Mouse (Mus musculus) CD4-positive helper T cell, adult 2 months (primary cell): Measurements from ENCODE around the gene Pcsk1.

Experiments
- DNase-seq: peaks from one replicate; pipeline ENCODE4 v3.0.0-alpha.2; 2012; ENCODE audit warnings: low read depth, missing footprints, low spot score

Gene Pcsk1

DNA sequence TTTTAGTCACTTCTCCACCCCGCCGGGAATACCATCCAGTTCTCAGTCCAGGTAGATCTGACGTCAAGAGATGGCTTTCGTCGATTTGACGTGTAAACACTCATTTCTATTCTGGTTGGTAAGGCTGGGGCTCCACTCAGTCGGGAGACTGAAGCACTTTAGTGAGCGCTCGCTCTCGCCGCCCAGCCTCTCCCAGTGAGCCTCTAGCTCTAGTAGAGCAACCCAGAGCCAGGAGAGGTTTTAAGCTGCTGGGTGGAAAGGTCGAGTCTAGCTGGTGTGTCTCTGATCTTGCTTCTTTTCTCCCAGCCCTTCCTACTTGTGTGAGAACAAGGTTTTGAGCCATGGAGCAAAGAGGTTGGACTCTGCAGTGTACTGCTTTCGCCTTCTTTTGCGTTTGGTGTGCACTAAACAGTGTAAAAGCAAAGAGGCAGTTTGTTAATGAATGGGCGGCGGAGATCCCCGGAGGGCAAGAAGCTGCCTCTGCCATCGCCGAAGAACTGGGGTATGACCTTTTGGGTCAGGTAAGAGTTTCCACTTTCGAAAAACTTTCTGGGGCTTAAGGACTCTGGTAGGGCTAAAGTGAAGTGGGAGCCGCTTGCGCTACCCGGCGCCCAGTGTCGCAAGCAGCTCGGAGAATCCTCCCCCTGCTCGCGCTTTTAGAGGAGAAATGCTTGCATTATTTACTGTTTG lies at the start of gene Pcsk1:
Pcsk1 (plus strand) TSS at position 106 of the 690 bp plus-strand sequence.
- DNase-seq, result no peak

DNA sequence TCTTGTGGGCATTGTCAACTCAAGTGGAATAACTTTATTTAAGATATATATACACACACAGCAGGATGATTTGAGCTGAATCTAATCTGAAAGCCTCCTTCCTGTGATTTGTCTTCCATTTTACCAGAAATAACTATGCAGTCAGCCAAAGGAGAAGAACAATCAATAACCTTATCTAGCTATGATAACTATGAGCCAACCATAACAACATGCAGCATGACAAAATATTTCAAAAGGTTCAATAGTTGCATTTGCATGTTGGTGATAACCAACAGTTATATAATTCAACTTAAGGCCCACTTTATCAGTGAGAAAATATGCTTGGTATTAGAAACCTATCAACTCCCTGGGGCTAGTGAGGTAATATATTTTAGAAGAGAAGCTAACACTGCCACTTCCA lies 30.8 kb upstream of the Pcsk1 start:
- no peak for DNase-seq

DNA sequence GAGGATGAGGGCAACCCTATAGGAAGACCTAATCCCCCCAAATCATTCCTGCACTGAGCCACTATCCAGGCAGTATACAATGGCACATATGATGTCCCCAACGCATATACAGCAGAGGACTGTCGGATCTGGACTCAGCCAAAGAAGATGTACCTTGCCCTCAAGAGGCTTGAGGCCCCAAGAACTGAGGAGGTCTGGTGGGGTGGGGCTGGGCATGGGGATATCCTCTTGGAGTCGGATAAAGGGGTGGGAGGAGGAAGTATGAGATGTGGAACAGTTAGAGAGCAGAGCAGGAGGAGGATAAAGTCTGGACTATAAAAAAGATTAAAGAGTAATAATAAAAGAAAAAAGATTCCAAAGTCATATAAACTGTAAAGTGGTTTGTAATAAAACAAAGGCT lies 25.7 kb upstream of the Pcsk1 start:
- no peak for DNase-seq

DNA sequence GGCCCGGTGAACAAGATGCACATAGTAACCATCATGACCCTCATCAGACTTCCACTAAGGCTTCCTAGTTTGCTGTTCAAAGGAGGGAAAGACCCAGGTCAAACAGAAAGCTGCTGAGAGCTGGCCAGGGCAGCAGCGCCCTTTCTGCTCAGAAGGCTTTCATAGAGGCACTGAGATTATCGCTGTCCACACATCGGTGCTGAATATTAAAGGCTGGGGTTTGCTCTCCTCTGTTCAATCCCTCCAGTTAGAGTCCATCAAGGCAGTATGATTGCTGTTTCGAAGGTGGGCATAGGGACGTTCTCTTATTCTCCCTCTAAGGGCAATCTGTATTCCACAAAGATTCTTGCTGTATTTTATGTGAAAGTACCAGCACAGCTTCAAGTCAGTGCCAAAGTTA lies 1.0 kb upstream of the Pcsk1 start:
- DNase-seq, result no peak

DNA sequence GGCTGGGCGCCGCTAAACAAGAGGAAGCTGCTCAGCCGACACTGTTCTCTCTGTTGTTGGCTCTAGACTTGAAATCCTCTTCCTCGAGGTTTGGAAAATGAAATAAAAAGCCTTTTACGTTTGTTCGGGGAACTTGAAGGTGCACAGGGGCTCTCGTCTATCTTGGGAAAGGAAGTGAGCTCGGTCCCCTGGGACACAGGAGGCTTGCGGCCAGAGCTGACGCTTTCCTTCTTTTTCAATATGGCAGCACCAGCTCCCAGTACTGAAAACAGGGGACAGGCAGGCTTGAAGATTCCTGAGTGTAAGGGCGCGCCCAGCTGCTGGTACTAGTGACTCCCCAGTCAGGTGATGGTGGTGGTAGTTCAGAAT lies 769 bp downstream of the Pcsk1 start:
- no peak for DNase-seq

DNA sequence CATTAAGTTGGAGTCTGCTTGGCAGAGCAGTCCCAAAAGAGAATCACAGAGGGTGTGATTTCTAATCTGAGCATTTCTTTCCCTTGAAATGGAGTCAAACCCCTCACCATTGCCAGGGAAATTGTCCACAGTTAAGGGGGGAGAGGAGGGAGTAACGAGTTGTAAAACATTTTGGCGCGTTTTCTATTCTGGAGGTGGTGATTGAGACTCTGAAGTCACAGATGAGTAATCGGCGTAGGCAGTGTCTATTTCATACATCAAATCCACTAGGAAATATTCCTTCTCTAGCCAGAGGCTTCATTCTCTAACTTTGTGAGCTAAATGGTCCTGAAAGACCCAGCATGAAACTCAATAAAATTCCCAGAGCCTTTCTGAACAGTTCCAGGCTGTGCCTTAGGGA lies 1.4 kb downstream of the Pcsk1 start:
- DNase-seq, result no peak

DNA sequence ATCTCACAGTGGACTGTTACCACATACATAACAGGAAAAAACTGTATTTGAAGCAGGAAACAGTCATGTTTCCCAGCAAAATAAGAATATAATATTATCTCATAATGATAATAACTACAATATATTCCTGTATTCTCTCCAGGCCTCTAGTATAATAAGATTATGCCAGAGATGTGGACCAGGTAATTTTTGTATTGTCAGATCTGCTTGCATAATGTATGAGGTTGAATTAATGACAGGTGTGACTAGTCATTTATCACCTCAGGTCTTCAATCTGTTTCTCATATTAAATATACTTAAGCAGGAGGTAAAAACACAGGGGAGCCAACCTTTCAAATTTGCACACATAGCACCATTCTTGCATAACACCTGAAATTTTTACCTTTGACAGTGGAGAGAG lies 5.9 kb downstream of the Pcsk1 start:
- no peak for DNase-seq

DNA sequence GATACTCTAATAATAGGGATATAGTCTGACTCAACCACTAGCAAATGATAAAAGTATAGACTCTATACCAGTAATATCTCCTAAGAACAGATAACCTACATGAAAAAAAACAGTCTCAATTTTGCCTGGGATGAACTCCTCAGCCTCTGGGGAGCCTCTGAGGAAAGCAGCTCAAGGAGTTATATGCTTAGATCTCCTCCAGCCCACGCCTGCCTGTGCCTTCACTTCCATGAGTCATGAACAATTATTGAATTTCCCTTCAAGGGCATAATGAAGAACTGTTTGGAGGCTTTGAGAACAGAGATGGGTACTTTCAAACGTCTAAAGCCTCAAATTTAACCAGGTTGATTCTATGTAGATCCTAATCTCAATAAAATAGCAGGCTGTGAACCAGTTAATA lies 23.5 kb downstream of the Pcsk1 start:
- DNase-seq, result no peak

DNA sequence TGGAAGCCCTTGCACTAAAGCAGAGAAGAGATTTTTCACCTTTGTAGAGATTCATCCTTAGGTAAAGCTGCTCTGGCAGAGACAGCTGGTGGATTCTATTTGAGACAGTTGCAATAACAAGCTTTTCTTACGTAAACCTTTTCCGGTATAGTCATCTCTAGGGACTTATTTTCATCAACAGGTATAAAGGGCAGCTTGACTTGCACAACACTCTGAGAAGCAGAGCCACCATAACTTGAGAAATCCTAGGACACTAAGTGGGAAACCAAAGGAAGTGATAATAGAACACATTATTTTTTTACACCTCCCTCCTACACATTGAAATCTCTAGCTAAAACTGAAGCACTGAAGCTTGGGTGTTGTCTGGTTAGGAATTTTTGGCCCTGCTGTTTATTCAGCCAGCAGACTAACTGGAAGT lies 24.4 kb downstream of the Pcsk1 start:
- no peak for DNase-seq

DNA sequence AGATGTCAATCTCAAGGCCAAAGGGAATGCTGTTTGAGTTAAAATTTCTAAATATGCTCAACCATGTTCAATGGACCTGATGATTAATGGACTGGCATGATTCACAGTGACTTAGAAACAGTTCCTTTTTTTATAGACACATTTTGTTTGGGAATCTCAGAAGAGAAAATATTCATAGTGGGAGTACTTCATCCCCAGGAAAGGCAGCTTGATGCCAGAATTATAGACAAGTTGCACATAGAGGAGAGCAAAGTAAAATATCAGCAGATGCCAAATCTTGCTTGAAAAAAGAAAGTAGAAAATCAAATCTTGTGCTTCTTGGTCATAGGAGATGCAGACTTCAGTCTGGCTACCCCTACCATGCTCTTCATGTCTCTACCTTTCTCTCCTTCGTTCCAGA lies 25.2 kb downstream of the Pcsk1 start:
- no peak for DNase-seq

DNA sequence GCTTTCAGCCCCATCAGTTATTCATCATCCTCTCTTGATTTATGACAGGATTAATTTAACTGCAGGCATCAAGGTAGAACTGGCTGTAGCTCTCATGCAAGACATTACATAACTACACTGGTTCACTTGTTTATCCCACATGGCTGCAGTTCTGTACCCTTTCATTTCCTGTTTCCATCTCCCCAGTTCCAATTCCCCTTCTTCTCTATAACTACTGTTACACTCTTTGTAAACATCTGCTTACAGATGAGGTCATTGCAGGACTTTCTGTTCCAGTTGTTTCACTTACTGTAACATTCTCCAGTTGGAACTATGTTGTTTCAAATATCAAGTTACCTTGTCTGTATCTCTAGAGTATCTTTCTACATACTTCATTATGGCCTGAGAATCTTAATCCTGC lies 46.2 kb downstream of the Pcsk1 start:
- DNase-seq, result no peak

DNA sequence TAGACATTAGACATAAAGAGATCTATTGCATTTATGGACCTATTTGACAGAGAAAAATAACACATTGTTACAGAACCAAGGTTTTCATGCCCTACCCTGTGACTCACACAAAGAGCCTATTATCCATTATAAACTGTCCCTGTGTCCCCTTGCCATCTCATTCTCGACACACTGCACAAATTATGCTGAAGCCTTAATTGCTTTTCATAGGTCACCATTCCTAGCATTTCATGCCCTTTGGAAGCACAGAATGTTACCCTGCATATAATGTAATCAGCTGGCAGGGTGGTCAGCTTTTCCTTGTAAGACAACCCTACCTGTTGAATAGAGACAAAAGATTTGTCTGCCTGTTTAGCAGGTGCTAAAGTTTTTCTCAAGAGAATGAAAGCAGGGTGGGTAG lies 71.0 kb downstream of the Pcsk1 start:
- no peak for DNase-seq

DNA sequence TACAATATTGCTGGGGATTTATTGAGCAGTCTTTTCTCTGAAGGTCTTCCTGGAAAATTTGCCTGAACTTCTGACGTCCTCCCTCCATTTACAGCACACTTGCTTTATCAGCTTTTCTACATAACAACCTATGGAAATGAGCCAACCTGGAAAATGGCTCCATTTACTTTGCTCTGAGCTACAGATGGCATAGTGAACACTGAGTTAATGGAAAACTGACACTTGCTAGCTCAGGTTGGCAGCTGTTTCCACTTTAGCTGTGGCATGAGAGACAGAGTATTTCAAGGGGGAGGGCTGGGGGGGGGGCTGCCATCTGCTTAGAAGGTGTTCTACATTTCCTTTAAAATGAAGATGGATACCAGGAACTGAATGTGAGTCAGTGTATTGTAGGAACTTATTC lies 73.8 kb downstream of the Pcsk1 start:
- no peak for DNase-seq
